Mouse (Mus musculus) ES-E14 (cell line): ENCODE results near the gene Ccn2. TPM values are rescaled to one million over a fixed set of nuclear protein-coding genes. Genes with fewer than 3 reads are reported as not detected.
A peak's percentile ranks its signal among the peaks of the same experiment; 100 is the strongest.

Source experiments
- DNase-seq: peaks from one replicate; pipeline ENCODE4 v3.0.0-alpha.2; 2013; ENCODE audit warnings: low read depth, low spot score
- H3K27ac ChIP-seq: 2 replicates; pipeline ENCODE4 v1.5.1; 2012; ENCODE audit warnings: low read depth, mild to moderate bottlenecking, low read length, moderate library complexity, mixed read lengths; ENCODE audit not compliant: poor library complexity, insufficient read depth, severe bottlenecking
- H3K36me3 ChIP-seq: 2 replicates; pipeline ENCODE4 v1.6.1; 2012; ENCODE audit warnings: mild to moderate bottlenecking, low read length, moderate library complexity, mixed read lengths; ENCODE audit not compliant: control insufficient read depth, poor library complexity, insufficient read depth, severe bottlenecking
- H3K4me1 ChIP-seq, 2 experiments: fragments of 150-350 bp in 1 of 2; sonication (generic) in 1 of 2; 2 replicates each; pipeline ENCODE4 v1.6.1; 2012; ENCODE audit warnings: low read length in 2 of 2, mild to moderate bottlenecking in 1 of 2, mixed read lengths in 1 of 2; ENCODE audit not compliant: control insufficient read depth in 2 of 2, insufficient read depth in 2 of 2, poor library complexity in 1 of 2
- H3K4me3 ChIP-seq, 2 experiments: fragments of 150-350 bp in 1 of 2; sonication (generic) in 1 of 2; 2 replicates each; pipeline ENCODE4 v1.5.1; 2012; ENCODE audit warnings: low read length in 2 of 2, low read depth in 1 of 2, mild to moderate bottlenecking in 1 of 2, mixed read lengths in 1 of 2; ENCODE audit not compliant: insufficient read depth in 1 of 2, poor library complexity in 1 of 2, severe bottlenecking in 1 of 2
- H3K9ac ChIP-seq: 2 replicates; pipeline ENCODE4 v1.6.1; 2012; ENCODE audit warnings: low read depth, mild to moderate bottlenecking, low read length, mixed read lengths; ENCODE audit not compliant: poor library complexity, insufficient read depth, severe bottlenecking
- H3K9me3 ChIP-seq: fragments of 150-350 bp; sonication (generic); 2 replicates; pipeline ENCODE4 v1.6.1; 2012; ENCODE audit warnings: low read depth, mild to moderate bottlenecking, low read length; ENCODE audit not compliant: control insufficient read depth, insufficient read depth
- CHD2 ChIP-seq: IDR thresholded peaks from 2 replicates; pipeline ENCODE4 v1.6.1; 2014; ENCODE audit warnings: mild to moderate bottlenecking, low read depth, low read length, inconsistent platforms
- HCFC1 ChIP-seq: IDR thresholded peaks from 2 replicates; pipeline ENCODE4 v1.6.1; 2012; ENCODE audit warnings: low read length, inconsistent platforms, borderline replicate concordance; ENCODE audit not compliant: insufficient read depth
- MAFK ChIP-seq: IDR thresholded peaks from 2 replicates; pipeline ENCODE4 v1.6.1; 2014; ENCODE audit warnings: mild to moderate bottlenecking, low read depth, low read length, inconsistent platforms; ENCODE audit not compliant: insufficient read depth
- ZC3H11A ChIP-seq: IDR thresholded peaks from 2 replicates; pipeline ENCODE4 v1.6.1; 2012; ENCODE audit warnings: low read depth, mild to moderate bottlenecking, inconsistent platforms, low read length, borderline replicate concordance
- ZNF384 ChIP-seq: IDR thresholded peaks from 2 replicates; pipeline ENCODE4 v1.6.1; 2012; ENCODE audit warnings: low read depth, low read length, inconsistent platforms
- in situ Hi-C, 2 experiments: fragments of 600-800 bp; cut with MboI; formaldehyde crosslinking; loops; one replicate each; pipeline ENCODE4 v1.15.1; 2025; ENCODE audit warnings: low sequenced_read_pairs in 2 of 2, inconsistent platforms in 1 of 2; ENCODE audit not compliant: unreplicated experiment in 2 of 2
- total RNA-seq: library from RNA; depleted of rRNA; stranded (reverse); fragments of 300-350 nt; gene quantifications from 2 replicates; pipeline ENCODE4 v1.2.3, GENCODE M21; 2012

The Ccn2 gene
- total RNA-seq, 1 experiment, result 147 TPM

GRCm38 (mm10) chr10:24596869-24597339 lies 1.7 kb downstream of the Ccn2 start:
- H3K4me1 ChIP-seq, result peaks cover 0 to 11% of the 10 kb centered on the region in 2 experiments; a peak in 3 of 4 replicates
- no peak for DNase-seq
- in situ Hi-C loops, result no loop called here
- no peak overlapping the region for H3K27ac ChIP-seq
- H3K9ac ChIP-seq, result no peak overlapping the region
- no peaks in the 10 kb centered on the region for H3K9me3 ChIP-seq
- H3K36me3 ChIP-seq, result peaks cover 7% of the 10 kb centered on the region
- H3K4me3 ChIP-seq, result peak overlapping the region; percentile 70 to 82; a peak in 3 of 4 replicates
- TF ChIP-seq ZNF384, result no peak
- no peak for TF ChIP-seq HCFC1
- TF ChIP-seq MAFK, result no peak
- TF ChIP-seq CHD2, result no peak
- TF ChIP-seq ZC3H11A, result no peak

- Histone ChIP-seq H3K9me3 (no peaks in the 10 kb centered on the region), H3K4me1 (peaks cover 0 to 11% of the 10 kb centered on the region in 2 experiments; a peak in 2 of 4 replicates), H3K4me3 (no peak overlapping the region), H3K27ac (no peak overlapping the region), H3K36me3 (peaks cover 7% of the 10 kb centered on the region), H3K9ac (no peak overlapping the region)
- no peak for DNase-seq
- in situ Hi-C loops, result no loop called here
- no peak for TF ChIP-seq HCFC1
- no peak for TF ChIP-seq CHD2
- TF ChIP-seq MAFK, result no peak
- TF ChIP-seq ZNF384, result no peak
- no peak for TF ChIP-seq ZC3H11A
These were observed 2.5 kb downstream of the Ccn2 start for GRCm38 (mm10) chr10:24597789-24598188.

GRCm38 (mm10) chr10:24598693-24599092 lies 3.5 kb downstream of the Ccn2 start:
- no peaks in the 10 kb centered on the region for H3K9me3 ChIP-seq
- no peak overlapping the region for H3K9ac ChIP-seq
- in situ Hi-C loops, result no loop called here
- H3K4me1 ChIP-seq, result peaks cover 0 to 9% of the 10 kb centered on the region in 2 experiments; a peak in 2 of 4 replicates
- peaks cover 7% of the 10 kb centered on the region for H3K36me3 ChIP-seq
- H3K27ac ChIP-seq, result no peak overlapping the region
- no peak overlapping the region for H3K4me3 ChIP-seq
- no peak for TF ChIP-seq CHD2
- no peak for TF ChIP-seq ZNF384
- no peak for TF ChIP-seq ZC3H11A
- no peak for TF ChIP-seq MAFK
- TF ChIP-seq HCFC1, result no peak
- no peak for DNase-seq

DNA sequence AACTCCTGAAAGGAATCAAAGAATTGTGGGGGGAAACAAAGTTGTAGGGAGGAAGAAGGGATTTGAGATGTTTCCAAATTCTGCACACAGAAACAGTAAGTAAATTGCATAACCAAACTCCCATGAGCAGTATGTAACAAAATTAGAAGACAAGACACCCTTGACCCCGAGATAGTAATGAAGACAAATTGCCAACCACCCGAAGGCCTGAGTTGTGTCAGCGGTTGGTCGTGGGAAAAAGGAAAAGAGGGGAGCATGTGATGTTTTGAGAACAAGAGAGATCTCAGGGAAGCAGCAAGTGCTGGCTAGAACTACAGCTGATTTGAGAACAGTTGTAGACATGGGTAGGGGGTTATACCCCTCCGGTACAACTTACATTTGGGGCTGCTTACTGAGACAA lies 4.6 kb downstream of the Ccn2 start:
- in situ Hi-C loops, result loop anchor here (25.0 kb wide), 4 partner anchors 213 to 813 kb away; partner anchors contain the start of genes Rps12 (in 1 of the 2), Slc18b1 (in 1 of the 2), Taar4 (in 1 of the 2) and Taar5 (in 1 of the 2)
- H3K4me1 ChIP-seq, result peaks cover 0 to 6% of the 10 kb centered on the region in 2 experiments; a peak in 2 of 4 replicates

More for the DNA sequence above, 4.6 kb downstream of the Ccn2 start:
- Histone ChIP-seq H3K9me3 (no peaks in the 10 kb centered on the region), H3K4me3 (no peak overlapping the region), H3K36me3 (peaks cover 7% of the 10 kb centered on the region), H3K27ac (no peak overlapping the region), H3K9ac (no peak overlapping the region)
- TF ChIP-seq HCFC1 (no peak), ZC3H11A (no peak), MAFK (no peak), ZNF384 (no peak), CHD2 (no peak)
- DNase-seq, result no peak
